Mouse (Mus musculus): ENCODE measurements around the gene Hlx. TPM values are rescaled to one million over a fixed set of nuclear protein-coding genes. Genes with fewer than 3 reads are reported as not detected.

The Hlx gene
- polyA plus RNA-seq (2012; rRNA removed) = 0.85 and 1.1 TPM in 2 replicates

DNA sequence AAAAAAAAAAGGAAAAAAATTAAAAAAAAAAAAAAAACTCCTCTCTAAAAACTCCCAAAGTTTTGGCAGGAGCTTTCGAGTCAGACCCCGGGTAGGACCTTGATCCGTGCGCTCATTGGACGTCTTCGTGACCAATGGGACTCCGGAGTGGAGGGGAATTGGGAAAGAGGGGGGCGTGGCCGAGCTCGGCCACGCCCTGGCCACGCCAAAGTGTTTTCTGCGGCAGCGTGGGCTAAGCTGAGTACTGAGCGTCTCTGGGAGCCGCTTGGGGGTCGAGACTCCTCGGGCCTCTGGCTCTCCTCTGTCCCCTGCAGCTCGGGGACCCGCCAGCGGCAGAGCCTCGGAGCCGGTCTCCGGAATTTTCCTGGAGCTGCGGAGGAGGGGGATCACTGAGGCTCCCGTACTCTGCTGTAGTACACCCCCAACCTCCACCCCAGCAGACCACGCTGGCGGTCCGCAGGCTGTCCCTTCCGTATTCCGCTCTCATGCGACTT is at the start of gene Hlx:
Gene Hlx (minus strand): TSS at position 64 of the 494 bp plus-strand sequence.

Other genes starting within 250 kb of the Hlx start
- 0.23 and 0.36 TPM in 2 replicates for gene Marc1, start 78.7 kb upstream of the Hlx start, polyA plus RNA-seq (2012; rRNA removed)
- gene Marc2, start 113.8 kb upstream of the Hlx start, polyA plus RNA-seq (2012; rRNA removed) = 46.5 and 51.4 TPM in 2 replicates
- gene C130074G19Rik, start 150.6 kb upstream of the Hlx start, polyA plus RNA-seq (2012; rRNA removed) = 4.2 and 4.8 TPM in 2 replicates

All from central nervous system, embryonic 18 days (tissue).